Mouse (Mus musculus) heart, postnatal 0 days (tissue): ENCODE measurements around the gene Samd4. TPM values are rescaled to one million over a fixed set of nuclear protein-coding genes. Genes with fewer than 3 reads are reported as not detected.

Source experiments
- ATAC-seq: fragments of 200-750 bp; cut with Nextera tagmentation; 2 replicates; pipeline ENCODE4 v1.8.0; 2017; ENCODE audit warnings: low read depth, moderate number of reproducible peaks, moderate library complexity; ENCODE audit not compliant: insufficient read depth
- DNase-seq: peaks from one replicate; pipeline ENCODE4 v3.0.0-alpha.2; 2016; ENCODE audit warnings: low spot score
- H3K27ac ChIP-seq: fragments of 300-500 bp; sonication (generic); 2 replicates; pipeline ENCODE4 v1.5.1; 2014; ENCODE audit warnings: low read depth, mild to moderate bottlenecking
- H3K27me3 ChIP-seq: fragments of 300-500 bp; sonication (generic); 2 replicates; pipeline ENCODE4 v1.6.1; 2014; ENCODE audit warnings: low read length, mixed read lengths; ENCODE audit not compliant: control insufficient read depth, insufficient read depth
- H3K36me3 ChIP-seq: fragments of 300-500 bp; sonication (generic); replicated peaks from 2 replicates; pipeline ENCODE4 v1.6.1; 2014; ENCODE audit warnings: low read length, mixed read lengths; ENCODE audit not compliant: control insufficient read depth, insufficient read depth
- H3K4me1 ChIP-seq: fragments of 300-500 bp; sonication (generic); 2 replicates; pipeline ENCODE4 v1.6.1; 2014; ENCODE audit warnings: antibody characterized with exemption; ENCODE audit not compliant: control insufficient read depth, insufficient read depth
- H3K4me2 ChIP-seq: fragments of 300-500 bp; sonication (generic); 2 replicates; pipeline ENCODE4 v1.6.1; 2014; ENCODE audit warnings: low read depth, mild to moderate bottlenecking, low read length, moderate library complexity
- H3K4me3 ChIP-seq: fragments of 300-500 bp; sonication (generic); 2 replicates; pipeline ENCODE4 v1.5.1; 2014; ENCODE audit warnings: low read depth, low read length
- H3K9ac ChIP-seq: fragments of 300-500 bp; sonication (generic); replicated peaks from 2 replicates; pipeline ENCODE4 v1.6.1; 2014; ENCODE audit warnings: low read depth, low read length, mixed read lengths
- H3K9me3 ChIP-seq: fragments of 300-500 bp; sonication (generic); replicated peaks from 2 replicates; pipeline ENCODE4 v1.6.1; 2016; ENCODE audit warnings: low read length; ENCODE audit not compliant: control insufficient read depth
- CTCF ChIP-seq: IDR thresholded peaks from 2 replicates; pipeline ENCODE4 v1.5.1; 2016; ENCODE audit warnings: antibody characterized with exemption, control low read depth, low read depth
- EP300 ChIP-seq: IDR thresholded peaks from 2 replicates; pipeline ENCODE4 v1.6.1; 2016; ENCODE audit warnings: antibody characterized with exemption, low read depth
- WGBS: fragments of 180-500 bp; shearing (Covaris S2); extraction: QIAGEN DNeasy Blood & Tissue Kit; methylation state at CpG from one replicate; pipeline ENCODE4 v1.1.7; 2014; 5-methylcytosine and 5-hydroxymethylcytosine counted together
- polyA plus RNA-seq: library from polyadenylated mRNA; unstranded; fragments of >200 nt; fragmentation: Nextera tagmentation; extraction: Ambion mirVana; gene quantifications from 2 replicates; pipeline ENCODE4 v1.2.1, GENCODE M21; 2015
- total RNA-seq: library from RNA; depleted of rRNA; stranded (reverse); fragments of >200 nt; gene quantifications from 2 replicates; pipeline ENCODE4 v1.2.3, GENCODE M21; 2014; ENCODE audit warnings: low replicate concordance; rRNA removed

Gene Samd4
- 50.4 and 53.8 TPM in 2 replicates for total RNA-seq
- polyA plus RNA-seq, result 12.5 and 12.7 TPM in 2 replicates

- TF ChIP-seq EP300 (peak; percentile 8; the same call in 1 of the 2 replicates), CTCF (peak; percentile 35)
- H3K36me3 ChIP-seq, result no peaks in the 10 kb centered on the region; the same call in 1 of the 2 replicates
- under 1% methylated on average over 40 of the region's 54 CpGs for whole genome bisulfite sequencing
- peak within 1 kb of the TSS; percentile 72 for H3K4me3 ChIP-seq
- H3K4me1 ChIP-seq, result peaks cover 8% of the 10 kb centered on the region; the same call in 1 of the 2 replicates
- H3K27me3 ChIP-seq, result no peaks in the 10 kb centered on the region
- no peaks in the 10 kb centered on the region for H3K9me3 ChIP-seq
- peak within 1 kb of the TSS; percentile 96 for H3K27ac ChIP-seq
- peak within 1 kb of the TSS; percentile 81 for H3K4me2 ChIP-seq
- ATAC-seq, result peak; percentile 79
- H3K9ac ChIP-seq, result peak within 1 kb of the TSS; percentile 91
- peak; percentile 92 for DNase-seq
These were observed at the start of gene Samd4 for GRCm38 (mm10) chr14:46882431-46883067. Gene Samd4 (plus strand): TSS chr14:46882854.

- Histone ChIP-seq H3K9ac (no peak overlapping the region), H3K27me3 (no peaks in the 10 kb centered on the region), H3K4me3 (no peak overlapping the region), H3K4me1 (no peaks in the 10 kb centered on the region), H3K9me3 (no peaks in the 10 kb centered on the region), H3K36me3 (peaks cover 26% of the 10 kb centered on the region), H3K27ac (no peak overlapping the region), H3K4me2 (no peak overlapping the region)
- TF ChIP-seq CTCF (no peak), EP300 (no peak)
- no peak for ATAC-seq
- DNase-seq, result no peak
- WGBS, result 62% methylated on average over 4 of the region's 4 CpGs
These were observed 43.3 kb upstream of the Samd4 start for GRCm38 (mm10) chr14:46839326-46839725.

GRCm38 (mm10) chr14:46845706-46846105 is 36.9 kb upstream of the Samd4 start:
- Histone ChIP-seq H3K4me3 (no peak overlapping the region), H3K36me3 (peaks cover 45% of the 10 kb centered on the region), H3K9ac (no peak overlapping the region), H3K9me3 (no peaks in the 10 kb centered on the region), H3K27ac (no peak overlapping the region), H3K4me2 (no peak overlapping the region), H3K4me1 (no peaks in the 10 kb centered on the region), H3K27me3 (no peaks in the 10 kb centered on the region)
- TF ChIP-seq CTCF (no peak), EP300 (no peak)
- ATAC-seq (no peak), DNase-seq (no peak)
- WGBS, result 88% methylated on average over 11 of the region's 11 CpGs

GRCm38 (mm10) chr14:46848063-46848590 is 34.5 kb upstream of the Samd4 start:
- Histone ChIP-seq H3K4me3 (no peak overlapping the region), H3K4me2 (no peak overlapping the region), H3K36me3 (peaks cover 32% of the 10 kb centered on the region), H3K9ac (no peak overlapping the region), H3K27ac (no peak overlapping the region), H3K9me3 (no peaks in the 10 kb centered on the region), H3K27me3 (no peaks in the 10 kb centered on the region), H3K4me1 (no peaks in the 10 kb centered on the region)
- ATAC-seq (no peak), DNase-seq (no peak)
- WGBS, result 90% methylated on average over 4 of the region's 4 CpGs
- TF ChIP-seq EP300 (no peak), CTCF (no peak)

- H3K4me2 ChIP-seq, result no peak overlapping the region
- ATAC-seq (no peak), DNase-seq (no peak)
- no peaks in the 10 kb centered on the region for H3K4me1 ChIP-seq
- H3K27me3 ChIP-seq, result no peaks in the 10 kb centered on the region
- H3K4me3 ChIP-seq, result no peak overlapping the region
- 89% methylated on average over 5 of the region's 5 CpGs for WGBS
- peaks cover 36% of the 10 kb centered on the region for H3K36me3 ChIP-seq
- no peak overlapping the region for H3K27ac ChIP-seq
- no peaks in the 10 kb centered on the region for H3K9me3 ChIP-seq
- TF ChIP-seq EP300 (no peak), CTCF (no peak)
- H3K9ac ChIP-seq, result no peak overlapping the region
These were observed 33.9 kb upstream of the Samd4 start for GRCm38 (mm10) chr14:46848736-46849135.

- TF ChIP-seq EP300 (no peak), CTCF (no peak)
- Histone ChIP-seq H3K4me3 (no peak overlapping the region), H3K9me3 (no peaks in the 10 kb centered on the region), H3K4me2 (no peak overlapping the region), H3K36me3 (peaks cover 38% of the 10 kb centered on the region), H3K27me3 (no peaks in the 10 kb centered on the region), H3K9ac (no peak overlapping the region), H3K4me1 (no peaks in the 10 kb centered on the region), H3K27ac (no peak overlapping the region)
- WGBS, result 84% methylated on average over 1 of the region's 1 CpGs
- ATAC-seq (no peak), DNase-seq (no peak)
These were observed 32.9 kb upstream of the Samd4 start for GRCm38 (mm10) chr14:46849769-46850168.
